Mouse (Mus musculus) lung, postnatal 0 days (tissue): ENCODE data around the gene Dbil5. TPM values are rescaled to one million over a fixed set of nuclear protein-coding genes. Genes with fewer than 3 reads are reported as not detected.

Source experiments
- ATAC-seq: fragments of 200-750 bp; cut with Nextera tagmentation; 2 replicates; pipeline ENCODE4 v1.8.0; 2017; ENCODE audit warnings: moderate library complexity
- DNase-seq: peaks from one replicate; pipeline ENCODE4 v3.0.0-alpha.2; 2016; ENCODE audit warnings: low spot score
- H3K27ac ChIP-seq: fragments of 300-500 bp; sonication (generic); 2 replicates; pipeline ENCODE4 v1.5.1; 2014; ENCODE audit warnings: antibody characterized with exemption, mild to moderate bottlenecking, low read length, mixed read lengths
- H3K27me3 ChIP-seq: fragments of 300-500 bp; sonication (generic); replicated peaks from 2 replicates; pipeline ENCODE4 v1.6.1; 2014; ENCODE audit warnings: low read length, mixed read lengths; ENCODE audit not compliant: insufficient read depth
- H3K36me3 ChIP-seq: fragments of 300-500 bp; sonication (generic); 2 replicates; pipeline ENCODE4 v1.6.1; 2014; ENCODE audit warnings: low read length, mixed read lengths; ENCODE audit not compliant: insufficient read depth
- H3K4me1 ChIP-seq: fragments of 300-500 bp; sonication (generic); 2 replicates; pipeline ENCODE4 v1.6.1; 2014; ENCODE audit warnings: antibody characterized with exemption, low read depth, low read length, mixed read lengths; ENCODE audit not compliant: insufficient read depth
- H3K4me2 ChIP-seq: fragments of 300-500 bp; sonication (generic); replicated peaks from 2 replicates; pipeline ENCODE4 v1.6.1; 2014; ENCODE audit warnings: low read depth, mild to moderate bottlenecking, low read length, moderate library complexity, mixed read lengths
- H3K4me3 ChIP-seq: fragments of 300-500 bp; sonication (generic); 2 replicates; pipeline ENCODE4 v1.5.1; 2014; ENCODE audit warnings: low read depth, low read length
- H3K9ac ChIP-seq: fragments of 300-500 bp; sonication (generic); replicated peaks from 2 replicates; pipeline ENCODE4 v1.6.1; 2014; ENCODE audit warnings: low read depth, mild to moderate bottlenecking
- H3K9me3 ChIP-seq: fragments of 300-500 bp; sonication (generic); 2 replicates; pipeline ENCODE4 v1.6.1; 2016; ENCODE audit warnings: low read length, mixed read lengths
- CTCF ChIP-seq: IDR thresholded peaks from 2 replicates; pipeline ENCODE4 v1.5.1; 2016; ENCODE audit warnings: antibody characterized with exemption, mild to moderate bottlenecking
- EP300 ChIP-seq: IDR thresholded peaks from 2 replicates; pipeline ENCODE4 v1.6.1; 2016; ENCODE audit warnings: antibody characterized with exemption, mild to moderate bottlenecking, control low read depth
- WGBS: fragments of 180-500 bp; shearing (Covaris S2); extraction: QIAGEN DNeasy Blood & Tissue Kit; methylation state at CpG from one replicate; pipeline ENCODE4 v1.1.7; 2014; 5-methylcytosine and 5-hydroxymethylcytosine counted together
- polyA plus RNA-seq: library from polyadenylated mRNA; unstranded; fragments of >200 nt; fragmentation: Nextera tagmentation; extraction: Ambion mirVana; gene quantifications from 2 replicates; pipeline ENCODE4 v1.2.1, GENCODE M21; 2015

The Dbil5 gene
- polyA plus RNA-seq, 1 experiment from 2014 or later: 0.87 TPM

DNA sequence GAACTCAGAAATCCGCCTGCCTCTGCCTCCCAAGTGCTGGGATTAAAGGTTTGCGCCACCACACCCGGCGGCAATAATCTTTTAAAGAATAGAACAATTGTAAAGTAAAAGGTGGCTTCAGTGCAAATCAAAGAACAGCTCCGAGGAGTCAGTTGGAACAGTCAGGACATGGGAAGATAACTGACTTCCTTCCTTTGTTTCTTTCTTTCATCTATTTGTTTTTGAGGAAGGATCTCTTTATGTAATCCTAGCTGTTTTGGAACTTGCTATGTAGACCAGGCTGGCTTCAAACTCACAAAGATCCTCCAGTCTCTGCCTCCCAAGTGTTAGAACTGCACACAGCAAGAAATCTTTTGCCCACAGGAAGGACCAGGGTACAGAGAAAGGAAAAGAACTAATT, 7.2 kb downstream of the Dbil5 start:
- Histone ChIP-seq H3K4me2 (no peak overlapping the region), H3K9ac (no peak overlapping the region), H3K4me1 (no peaks in the 10 kb centered on the region), H3K27ac (no peak overlapping the region), H3K4me3 (no peak overlapping the region), H3K36me3 (peaks cover 10% of the 10 kb centered on the region; the same call in 1 of the 2 replicates), H3K9me3 (no peaks in the 10 kb centered on the region), H3K27me3 (no peaks in the 10 kb centered on the region)
- DNase-seq (no peak), ATAC-seq (no peak)
- TF ChIP-seq EP300 (no peak), CTCF (no peak)
- WGBS: 82% methylated on average over 5 of the region's 5 CpGs

- H3K27ac ChIP-seq: no peak overlapping the region
- H3K4me2 ChIP-seq: no peak overlapping the region
- no peak for TF ChIP-seq EP300
- TF ChIP-seq CTCF: no peak
- no peaks in the 10 kb centered on the region for H3K9me3 ChIP-seq
- no peaks in the 10 kb centered on the region for H3K4me1 ChIP-seq
- H3K36me3 ChIP-seq: peaks cover 10% of the 10 kb centered on the region; the same call in 1 of the 2 replicates
- no peak overlapping the region for H3K9ac ChIP-seq
- no peaks in the 10 kb centered on the region for H3K27me3 ChIP-seq
- H3K4me3 ChIP-seq: no peak overlapping the region
- ATAC-seq: no peak
- DNase-seq: no peak
Observed at GRCm38 (mm10) chr11:76225051-76225450, 7.6 kb downstream of the Dbil5 start.

DNA sequence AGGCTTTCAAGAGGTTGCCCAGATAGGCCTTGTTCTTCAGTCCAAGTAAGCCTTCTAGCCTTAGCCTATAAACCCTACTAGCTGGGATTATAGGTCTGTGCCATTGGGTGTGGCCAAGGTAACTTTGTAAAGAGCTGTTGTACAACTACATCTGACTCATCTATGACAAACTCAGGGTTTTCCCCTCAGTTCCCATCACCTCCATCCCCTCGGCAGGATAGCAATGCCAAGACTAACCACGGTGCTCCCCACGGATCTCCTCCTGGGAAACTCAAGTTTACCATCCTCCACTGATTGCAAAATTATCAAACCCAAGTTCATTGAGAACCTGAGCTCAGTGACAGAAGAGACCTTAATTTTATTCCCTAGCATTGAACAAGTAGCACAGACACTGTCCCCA, 18.7 kb downstream of the Dbil5 start:
- TF ChIP-seq CTCF: no peak
- no peak for TF ChIP-seq EP300
- peaks cover 38% of the 10 kb centered on the region for H3K36me3 ChIP-seq
- ATAC-seq: no peak

DNA sequence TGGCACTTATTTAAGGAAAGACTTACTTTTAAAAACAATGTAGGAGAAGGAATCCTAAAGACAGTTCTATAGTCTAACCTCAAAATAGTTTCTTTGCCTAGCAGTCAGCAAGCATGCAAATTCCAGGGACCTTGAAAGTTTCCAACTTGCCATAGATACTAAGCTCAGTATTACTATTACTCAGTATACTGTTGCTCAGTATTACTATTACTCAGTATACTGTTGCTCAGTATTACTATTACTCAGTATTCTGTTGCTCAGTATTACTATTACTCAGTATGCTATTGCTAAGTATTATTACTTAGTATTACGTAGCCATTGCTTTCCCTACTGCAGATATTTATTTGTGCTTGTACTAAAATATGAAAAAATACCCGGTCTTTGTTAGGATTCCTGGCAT, 22.3 kb downstream of the Dbil5 start:
- Histone ChIP-seq H3K27ac (no peak overlapping the region), H3K27me3 (no peaks in the 10 kb centered on the region), H3K4me2 (no peak overlapping the region), H3K9me3 (no peaks in the 10 kb centered on the region), H3K4me1 (no peaks in the 10 kb centered on the region), H3K4me3 (no peak overlapping the region), H3K36me3 (0 out of 2 replicates have a peak, but pooled peaks cover 9% of the 10 kb centered on the region), H3K9ac (no peak overlapping the region)
- ATAC-seq: no peak
- WGBS: 87% methylated on average over 2 of the region's 2 CpGs
- TF ChIP-seq EP300: no peak
- no peak for TF ChIP-seq CTCF
- no peak for DNase-seq

More for the DNA sequence above, 18.7 kb downstream of the Dbil5 start:
- no peak overlapping the region for H3K9ac ChIP-seq
- no peaks in the 10 kb centered on the region for H3K4me1 ChIP-seq
- H3K27me3 ChIP-seq: no peaks in the 10 kb centered on the region
- no peak overlapping the region for H3K4me2 ChIP-seq
- no peaks in the 10 kb centered on the region for H3K9me3 ChIP-seq
- no peak overlapping the region for H3K27ac ChIP-seq
- no peak for DNase-seq
- WGBS: 94% methylated on average over 3 of the region's 3 CpGs
- H3K4me3 ChIP-seq: no peak overlapping the region

- Histone ChIP-seq H3K27ac (0 out of 2 replicates have a peak within 1 kb of the TSS, but pooled peaks have one; percentile 2), H3K4me3 (peak within 1 kb of the TSS; percentile 63), H3K9me3 (no peaks in the 10 kb centered on the region), H3K4me1 (no peaks in the 10 kb centered on the region), H3K36me3 (0 out of 2 replicates have a peak, but pooled peaks cover 9% of the 10 kb centered on the region), H3K4me2 (peak within 1 kb of the TSS; percentile 80), H3K9ac (peak within 1 kb of the TSS; percentile 65), H3K27me3 (no peaks in the 10 kb centered on the region)
- WGBS: under 1% methylated on average over 61 of the region's 61 CpGs
- no peak for TF ChIP-seq CTCF
- TF ChIP-seq EP300: no peak
- ATAC-seq (peak; percentile 95), DNase-seq (peak; percentile 95)
Observed at GRCm38 (mm10) chr11:76242901-76243810, 25.7 kb downstream of the Dbil5 start, which contains the start of the genes Mrm3 and Glod4. Mrm3 (plus strand) TSS chr11:76243715. Glod4 (minus strand) TSS chr11:76243725.

DNA sequence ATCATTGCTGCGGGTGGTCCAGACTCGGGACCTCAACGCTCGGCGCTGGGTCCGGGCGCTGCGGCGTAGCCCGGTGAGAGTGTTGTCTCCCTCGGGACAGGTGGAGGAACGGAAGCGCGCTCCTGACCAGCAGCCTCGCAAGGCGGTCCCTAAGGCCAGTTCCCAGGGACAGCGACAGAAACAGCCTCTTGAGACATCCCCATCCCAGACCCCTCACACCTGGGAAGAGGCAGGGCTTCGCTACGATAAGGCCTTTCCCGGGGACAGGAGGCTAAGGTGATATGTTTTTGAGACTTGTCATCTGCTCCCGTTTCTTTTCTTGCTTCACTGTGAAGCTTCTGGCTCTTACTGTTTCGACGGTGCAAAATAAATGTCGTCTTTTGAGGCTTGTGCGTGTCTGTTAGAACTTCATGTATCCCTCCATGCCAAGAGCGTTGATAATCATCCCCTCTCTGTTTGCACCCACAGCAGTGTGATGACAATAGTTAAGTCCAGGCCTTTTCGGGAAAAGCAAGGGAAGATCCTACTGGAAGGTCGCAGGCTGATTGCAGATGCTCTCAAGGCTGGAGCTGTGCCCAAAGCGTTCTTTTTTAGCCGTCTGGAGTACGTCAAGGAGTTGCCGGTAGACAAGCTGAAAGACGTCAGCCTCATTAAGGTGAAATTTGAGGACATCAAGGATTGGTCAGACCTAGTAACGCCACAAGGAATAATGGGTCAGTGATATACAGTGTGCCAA, 26.6 kb downstream of the Dbil5 start:
- no peak for TF ChIP-seq CTCF
- no peak for TF ChIP-seq EP300
- WGBS: 2% methylated on average over 34 of the region's 34 CpGs
- Histone ChIP-seq H3K4me1 (no peaks in the 10 kb centered on the region), H3K27me3 (no peaks in the 10 kb centered on the region), H3K27ac (no peak overlapping the region), H3K9ac (peak overlapping the region; percentile 65), H3K4me2 (peak overlapping the region; percentile 80), H3K9me3 (no peaks in the 10 kb centered on the region), H3K4me3 (peak overlapping the region; percentile 63), H3K36me3 (0 out of 2 replicates have a peak, but pooled peaks cover 9% of the 10 kb centered on the region)
- ATAC-seq (peak; percentile 46), DNase-seq (no peak)
